Mouse (Mus musculus) adrenal gland, postnatal 4 days (tissue): ENCODE results near the gene Olfr922. TPM values are rescaled to one million over a fixed set of nuclear protein-coding genes. Genes with fewer than 3 reads are reported as not detected.

Source experiments
- DNase-seq, 2 experiments: peaks; one replicate each; pipeline ENCODE4 v3.0.0; 2021 to 2022; ENCODE audit warnings: low spot score in 2 of 2, mixed read lengths in 2 of 2
- long read RNA-seq, 2 experiments: library from polyadenylated mRNA; stranded (forward); transcript quantifications; one replicate each; pipeline ENCODE4 v2.0.0; 2021
- total RNA-seq, 2 experiments: library from RNA; stranded (reverse); gene quantifications; 2 replicates each; pipeline ENCODE4 v1.2.3; 2021

The Olfr922 gene
- not detected for total RNA-seq
- long read RNA-seq, experiment 1 = 0 reads
- long read RNA-seq, experiment 2 = 0 reads

DNA sequence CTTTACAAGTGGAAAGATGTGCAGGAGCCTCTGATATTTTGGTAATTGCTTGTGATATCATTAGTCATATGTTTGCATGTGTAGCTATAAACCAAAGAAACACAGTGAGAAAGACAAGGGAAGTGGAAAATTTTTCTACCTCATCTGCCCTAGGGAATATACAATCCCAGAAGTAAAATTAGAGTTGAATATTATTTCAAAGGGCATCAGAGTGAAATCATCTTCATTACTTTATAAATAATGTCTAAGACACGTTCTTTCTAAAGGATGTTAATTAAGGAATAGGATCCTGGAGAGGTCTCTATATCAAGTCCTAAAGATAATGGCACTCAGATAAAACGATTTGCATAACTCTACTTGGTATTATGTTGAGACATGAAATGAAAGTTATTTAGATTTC lies at the start of gene Olfr922:
Gene Olfr922 (plus strand): TSS at position 301 of the 400 bp plus-strand sequence.
- DNase-seq = no peak

- no peak for DNase-seq
Observed at GRCm38 (mm10) chr9:38772768-38773167, 41.6 kb upstream of the Olfr922 start, which contains the start of gene Olfr921. Olfr921 (plus strand) TSS chr9:38773068.

DNA sequence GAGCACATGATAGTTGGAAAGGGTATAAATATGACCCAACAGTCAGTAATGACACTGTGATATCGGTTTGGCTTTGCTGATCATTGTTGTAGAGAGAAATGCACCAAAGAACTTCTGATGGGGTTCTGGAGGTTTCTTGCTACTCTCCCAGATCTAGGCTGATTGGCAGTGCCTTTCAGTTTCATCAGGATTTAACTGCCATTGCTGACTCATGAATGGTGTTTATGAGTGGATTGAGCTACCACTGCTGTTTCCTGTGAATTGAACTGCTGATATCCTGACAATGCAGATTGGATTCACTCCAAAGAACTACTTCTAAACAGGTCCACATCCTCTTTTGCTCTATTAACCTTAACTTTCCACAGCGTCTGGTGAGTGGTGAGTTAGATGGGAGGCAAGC lies 21.7 kb upstream of the Olfr922 start:
- no peak for DNase-seq

- no peak for DNase-seq
Observed at GRCm38 (mm10) chr9:38805696-38806095, 8.7 kb upstream of the Olfr922 start.

DNA sequence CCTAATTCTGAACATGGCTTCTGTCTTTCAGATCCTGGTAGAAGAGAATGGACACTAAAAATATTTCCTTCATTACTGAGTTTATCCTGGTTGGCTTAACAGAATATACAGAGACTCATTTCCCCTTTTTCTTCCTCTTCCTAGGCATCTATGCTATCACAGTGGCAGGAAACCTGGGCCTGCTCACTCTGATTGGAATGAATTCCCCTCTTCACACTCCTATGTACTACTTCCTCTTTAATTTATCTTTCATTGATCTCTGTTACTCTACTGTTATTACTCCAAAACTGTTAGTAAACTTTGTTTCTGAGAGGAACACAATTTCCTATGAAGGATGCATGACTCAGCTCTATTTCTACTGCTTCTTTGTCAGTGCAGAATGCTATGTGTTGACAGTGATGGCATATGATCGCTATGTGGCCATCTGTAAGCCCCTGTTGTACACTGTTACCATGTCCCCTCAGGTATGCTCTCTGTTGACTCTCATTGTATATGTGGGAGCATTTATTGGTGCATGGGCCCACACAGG lies 1.1 kb downstream of the Olfr922 start:
- no peak for DNase-seq

DNA sequence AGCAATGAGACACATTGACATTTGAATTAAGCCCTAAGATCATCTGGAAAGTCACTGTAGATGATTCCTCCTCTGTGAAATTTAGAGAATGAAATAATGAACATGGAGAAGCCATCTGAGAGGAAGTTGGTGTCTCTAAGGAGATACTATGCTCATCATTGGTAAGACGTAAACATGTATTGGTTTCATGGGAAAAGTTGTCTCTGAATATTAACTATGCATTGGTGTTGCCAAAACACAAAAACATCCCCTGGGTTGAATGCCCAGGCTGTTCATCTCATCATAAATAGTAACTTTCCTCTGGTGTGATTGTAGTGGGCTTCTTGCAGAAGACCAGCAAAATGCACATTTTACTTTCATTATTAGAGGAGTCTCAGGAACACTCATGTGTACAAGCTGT lies 11.8 kb downstream of the Olfr922 start, which contains the start of gene Olfr923:
Gene Olfr923 (plus strand): TSS at position 301 of the 400 bp plus-strand sequence.
- DNase-seq = no peak

GRCm38 (mm10) chr9:38833027-38833426 lies 18.6 kb downstream of the Olfr922 start:
- no peak for DNase-seq

- DNase-seq = no peak
Observed at GRCm38 (mm10) chr9:38844149-38844548, 29.7 kb downstream of the Olfr922 start, which contains the start of gene Olfr924. Olfr924 (plus strand) TSS chr9:38844449.

- DNase-seq = no peak
Observed at GRCm38 (mm10) chr9:38854760-38855159, 40.3 kb downstream of the Olfr922 start, which contains the start of gene Olfr26. Olfr26 (plus strand) TSS chr9:38855060.

Other genes with a start within 250 kb of the Olfr922 start
- gene Olfr912, start 234.4 kb upstream of the Olfr922 start, total RNA-seq = not detected
- gene Olfr913, start 221.9 kb upstream of the Olfr922 start, total RNA-seq = not detected
- not detected for gene Olfr914, start 209.5 kb upstream of the Olfr922 start, total RNA-seq
- gene Olfr916, start 154.7 kb upstream of the Olfr922 start, total RNA-seq = not detected
- not detected for gene Olfr917, start 148.8 kb upstream of the Olfr922 start, total RNA-seq
- gene Olfr918, start 140.0 kb upstream of the Olfr922 start, total RNA-seq = not detected
- gene Olfr919, start 110.9 kb upstream of the Olfr922 start, total RNA-seq = not detected
- gene Vwa5a, start 96.3 kb upstream of the Olfr922 start, total RNA-seq = 10 to 100 TPM; 46.4 to 53.4 TPM
- gene Olfr920, start 62.3 kb upstream of the Olfr922 start, total RNA-seq = under 1 TPM; 0.48 to 0.51 TPM
- not detected for gene Olfr921, start 41.5 kb upstream of the Olfr922 start, total RNA-seq
- gene Olfr923, start 11.9 kb downstream of the Olfr922 start, total RNA-seq = not detected
- gene Olfr924, start 29.8 kb downstream of the Olfr922 start, total RNA-seq = not detected
- not detected for gene Olfr26, start 40.4 kb downstream of the Olfr922 start, total RNA-seq
- gene Olfr926, start 62.5 kb downstream of the Olfr922 start, total RNA-seq = not detected
- not detected for gene Olfr930, start 115.2 kb downstream of the Olfr922 start, total RNA-seq
- gene Olfr933, start 157.7 kb downstream of the Olfr922 start, total RNA-seq = under 1 TPM in 1 of 2 experiments, not detected in 1; 0.11 TPM
- gene Olfr934, start 173.7 kb downstream of the Olfr922 start, total RNA-seq = not detected
- gene Olfr935, start 185.1 kb downstream of the Olfr922 start, total RNA-seq = not detected
- not detected for gene Olfr146, start 208.8 kb downstream of the Olfr922 start, total RNA-seq